Mouse (Mus musculus) brown adipose tissue, adult 24 weeks (tissue): Measurements from ENCODE around the gene Zfp319. TPM values are rescaled to one million over a fixed set of nuclear protein-coding genes. Genes with fewer than 3 reads are reported as not detected.

Experiments
- H3K27ac ChIP-seq: fragments of 200-500 bp; replicated peaks from 2 replicates; pipeline ENCODE4 v1.5.1; 2012; ENCODE audit warnings: low read depth, mild to moderate bottlenecking, low read length
- H3K4me1 ChIP-seq: fragments of 200-500 bp; 2 replicates; pipeline ENCODE4 v1.6.1; 2012; ENCODE audit warnings: low read length, mixed read lengths; ENCODE audit not compliant: control insufficient read depth, insufficient read depth, insufficient read length
- H3K4me3 ChIP-seq: fragments of 200-500 bp; 2 replicates; pipeline ENCODE4 v1.5.1; 2012; ENCODE audit warnings: low read depth, mild to moderate bottlenecking, low read length, moderate library complexity; ENCODE audit not compliant: insufficient read depth
- polyA plus RNA-seq: library from polyadenylated mRNA; stranded (reverse); fragments of >200 nt; gene quantifications from 2 replicates; pipeline ENCODE4 v1.2.4, GENCODE M21; 2012; ENCODE audit not compliant: missing spikeins, insufficient read depth, insufficient read length

Gene Zfp319
- polyA plus RNA-seq, 1 experiment, result 1.3 TPM

- Histone ChIP-seq H3K27ac (no peak overlapping the region), H3K4me1 (no peaks in the 10 kb centered on the region)
These were observed 26.2 kb downstream of the Zfp319 start for GRCm38 (mm10) chr8:95305526-95305925.

GRCm38 (mm10) chr8:95302410-95302809 is 29.3 kb downstream of the Zfp319 start:
- Histone ChIP-seq H3K27ac (no peak overlapping the region), H3K4me1 (no peaks in the 10 kb centered on the region), H3K4me3 (no peak overlapping the region)

More at GRCm38 (mm10) chr8:95305526-95305925, 26.2 kb downstream of the Zfp319 start:
- no peak overlapping the region for H3K4me3 ChIP-seq

- Histone ChIP-seq H3K4me1 (no peaks in the 10 kb centered on the region), H3K4me3 (peak overlapping the region; percentile 66), H3K27ac (peak overlapping the region; percentile 65)
These were observed 37.9 kb downstream of the Zfp319 start for GRCm38 (mm10) chr8:95293891-95294290.

GRCm38 (mm10) chr8:95293172-95293571 is 38.6 kb downstream of the Zfp319 start:
- no peaks in the 10 kb centered on the region for H3K4me1 ChIP-seq
- H3K4me3 ChIP-seq, result peak overlapping the region; percentile 66
- peak overlapping the region; percentile 73 for H3K27ac ChIP-seq

- no peak overlapping the region for H3K4me3 ChIP-seq
- H3K4me1 ChIP-seq, result no peaks in the 10 kb centered on the region
- H3K27ac ChIP-seq, result no peak overlapping the region
These were observed 42.6 kb downstream of the Zfp319 start for GRCm38 (mm10) chr8:95289066-95289650.

GRCm38 (mm10) chr8:95281493-95281892 is 50.3 kb downstream of the Zfp319 start:
- H3K4me1 ChIP-seq, result no peaks in the 10 kb centered on the region
- H3K27ac ChIP-seq, result no peak overlapping the region
- H3K4me3 ChIP-seq, result no peak overlapping the region

Other genes starting within 250 kb of the Zfp319 start
- gene Kifc3, start 129.1 kb downstream of the Zfp319 start, polyA plus RNA-seq, result 24.4 and 29.3 TPM in 2 replicates
- gene Cngb1, start 25.4 kb downstream of the Zfp319 start, polyA plus RNA-seq, result 1.7 TPM in 1 of 2 replicates, not detected in the other
- gene Tepp, start 21.4 kb downstream of the Zfp319 start, polyA plus RNA-seq, result not detected in 2 replicates
- gene Usb1, start 334 bp upstream of the Zfp319 start, polyA plus RNA-seq, result 8.4 and 8.6 TPM in 2 replicates
- 6.1 and 6.5 TPM in 2 replicates for gene Mmp15, start 20.3 kb upstream of the Zfp319 start, polyA plus RNA-seq
- 17.2 and 22.0 TPM in 2 replicates for gene Cfap20, start 102.9 kb upstream of the Zfp319 start, polyA plus RNA-seq
- 23.4 and 32.7 TPM in 2 replicates for gene Csnk2a2, start 158.1 kb upstream of the Zfp319 start, polyA plus RNA-seq
- not detected in 2 replicates for gene Ccdc113, start 202.1 kb upstream of the Zfp319 start, polyA plus RNA-seq
- not detected in 2 replicates for gene Prss54, start 244.4 kb upstream of the Zfp319 start, polyA plus RNA-seq